Mouse (Mus musculus): Measurements from ENCODE around the gene Caprin1. TPM values are rescaled to one million over a fixed set of nuclear protein-coding genes. Genes with fewer than 3 reads are reported as not detected.

Gene Caprin1
- polyA plus RNA-seq, 1 experiment from 2014 or later, result 559 TPM

GRCm38 (mm10) chr2:103714412-103714811, 83.0 kb downstream of the Caprin1 start:
- peaks cover 63% of the 10 kb centered on the region for H3K36me3 ChIP-seq
- no peak overlapping the region for H3K4me2 ChIP-seq (replicated peaks)
- no peak overlapping the region for H3K27ac ChIP-seq (replicated peaks)
- no peak overlapping the region for H3K9ac ChIP-seq (replicated peaks)
- H3K4me1 ChIP-seq, result no peaks in the 10 kb centered on the region
- no peaks in the 10 kb centered on the region for H3K9me3 ChIP-seq
- no peaks in the 10 kb centered on the region for H3K27me3 ChIP-seq
- H3K4me3 ChIP-seq, result no peak overlapping the region
- no peak for ATAC-seq (ENCODE audit: low FRiP score, low read depth)
- WGBS, result 72% methylated on average over 4 of the region's 4 CpGs

DNA sequence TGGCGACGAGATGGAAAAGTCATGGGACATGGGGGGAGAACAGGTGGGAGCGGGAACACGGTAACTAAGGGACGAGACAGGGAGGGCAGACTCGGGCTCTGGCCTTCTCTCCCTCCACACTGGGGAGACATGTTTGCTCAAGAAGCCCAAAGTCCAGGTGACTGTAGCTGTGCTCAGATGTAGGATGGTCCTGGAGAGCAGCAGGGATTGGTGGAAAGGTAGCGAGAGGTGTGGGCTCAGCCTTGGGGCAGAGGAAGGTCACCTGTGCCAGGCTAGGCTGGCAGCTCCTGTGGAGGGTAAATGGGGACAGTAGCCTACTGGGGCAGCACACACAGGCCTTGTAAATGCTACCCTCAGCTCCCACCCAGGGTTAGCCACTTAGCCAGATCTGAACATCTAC, 83.6 kb downstream of the Caprin1 start:
- Histone ChIP-seq H3K4me1 (no peaks in the 10 kb centered on the region), H3K9ac (replicated peaks) (no peak overlapping the region), H3K4me2 (replicated peaks) (no peak overlapping the region), H3K36me3 (peaks cover 68% of the 10 kb centered on the region), H3K27me3 (no peaks in the 10 kb centered on the region), H3K4me3 (no peak overlapping the region), H3K27ac (replicated peaks) (no peak overlapping the region), H3K9me3 (no peaks in the 10 kb centered on the region)
- 87% methylated on average over 7 of the region's 7 CpGs for WGBS
- no peak for ATAC-seq (ENCODE audit: low FRiP score, low read depth)

Small RNA genes within 50 kb of the gene (microRNA-seq; reads per million reads assigned to microRNA genes)
- gene Gm22757 (not detected), gene Gm22761 (not detected)

Other genes starting within 250 kb of the Caprin1 start
- gene Abtb2, start 231.3 kb downstream of the Caprin1 start, polyA plus RNA-seq (2016; fragmentation: Nextera tagmentation; extraction: Ambion mirVana), result 20.4 and 20.7 TPM in 2 replicates
- 27.2 and 30.2 TPM in 2 replicates for gene Nat10, start 36.4 kb downstream of the Caprin1 start, polyA plus RNA-seq (2016; fragmentation: Nextera tagmentation; extraction: Ambion mirVana)
- gene Lmo2, start 160.3 kb upstream of the Caprin1 start, polyA plus RNA-seq (2016; fragmentation: Nextera tagmentation; extraction: Ambion mirVana), result 28.5 and 29.8 TPM in 2 replicates
- gene Fbxo3, start 230.1 kb upstream of the Caprin1 start, polyA plus RNA-seq (2016; fragmentation: Nextera tagmentation; extraction: Ambion mirVana), result 58.8 and 60.8 TPM in 2 replicates
- gene 4931422A03Rik, start 230.7 kb upstream of the Caprin1 start, polyA plus RNA-seq (2016; fragmentation: Nextera tagmentation; extraction: Ambion mirVana), result 2.0 and 2.6 TPM in 2 replicates